Mouse (Mus musculus): ENCODE measurements around the gene Trpc5. TPM values are rescaled to one million over a fixed set of nuclear protein-coding genes. Genes with fewer than 3 reads are reported as not detected.

Trpc5 gene
- polyA plus RNA-seq (2014; fragmentation: Illumina TruSeq; extraction: RNeasy Lipid Tissue Mini Kit (QIAGEN cat#74804); ENCODE audit: low read depth, low replicate concordance) = not detected

DNA sequence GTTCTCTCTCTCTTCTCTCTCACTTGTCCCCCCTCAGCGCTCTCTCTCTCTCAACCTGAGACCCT is at the start of gene Trpc5:
TSS of gene Trpc5 (minus strand) at position 39 of the 65 bp plus-strand sequence.

GRCm38 (mm10) chrX:144688207-144689118 is 483 bp upstream of the Trpc5 start, which contains the start of gene Rtl4:
Gene Rtl4 (plus strand): TSS chrX:144688907.

GRCm38 (mm10) chrX:144456281-144456680 is 231.7 kb downstream of the Trpc5 start, which contains the start of gene Trpc5os:
Gene Trpc5os (plus strand): TSS chrX:144456581.

Other genes with a start within 250 kb of the Trpc5 start
- gene Trpc5os, start 231.6 kb downstream of the Trpc5 start, polyA plus RNA-seq (2014; fragmentation: Illumina TruSeq; extraction: RNeasy Lipid Tissue Mini Kit (QIAGEN cat#74804); ENCODE audit: low read depth, low replicate concordance) = not detected
- not detected for gene Rtl4, start 727 bp upstream of the Trpc5 start, polyA plus RNA-seq (2014; fragmentation: Illumina TruSeq; extraction: RNeasy Lipid Tissue Mini Kit (QIAGEN cat#74804); ENCODE audit: low read depth, low replicate concordance)